Mouse (Mus musculus): ENCODE measurements around the gene Caps2. TPM values are rescaled to one million over a fixed set of nuclear protein-coding genes. Genes with fewer than 3 reads are reported as not detected.
"Not testable (repeated sequence)": the region's sequence is repeated elsewhere in the genome, so short reads cannot be mapped to it uniquely, and the experiment has no call there.

The Caps2 gene
- 0.24 and 0.26 TPM in 2 replicates for polyA plus RNA-seq (2015; fragmentation: Nextera tagmentation; extraction: Ambion mirVana)

- no peaks in the 10 kb centered on the region for H3K36me3 ChIP-seq
- ATAC-seq (ENCODE audit: insufficient number of reproducible peaks, low FRiP score, low TSS enrichment, low read depth): 0 out of 2 replicates have a peak, but pooled peaks have one; percentile 55
- 0 out of 2 replicates have a peak within 1 kb of the TSS, but pooled peaks have one; percentile 3 for H3K4me3 ChIP-seq
- peaks cover 4% of the 10 kb centered on the region for H3K4me1 ChIP-seq
- no peak within 1 kb of the TSS for H3K27ac ChIP-seq
- WGBS: 30% methylated on average over 4 of the region's 4 CpGs
- no peak within 1 kb of the TSS for H3K9ac ChIP-seq
- H3K4me2 ChIP-seq: no peak within 1 kb of the TSS
- no peaks in the 10 kb centered on the region for H3K9me3 ChIP-seq
- H3K27me3 ChIP-seq: no peaks in the 10 kb centered on the region
These were observed at the start of gene Caps2 for GRCm38 (mm10) chr10:112163168-112163766. Gene Caps2, plus strand, starts transcription at chr10:112163621.

GRCm38 (mm10) chr10:112125090-112125489 is 38.3 kb upstream of the Caps2 start:
- not testable (repeated sequence) for H3K27me3 ChIP-seq; ATAC-seq (ENCODE audit: insufficient number of reproducible peaks, low FRiP score, low TSS enrichment, low read depth); H3K36me3 ChIP-seq; H3K9ac ChIP-seq; H3K9me3 ChIP-seq; H3K4me3 ChIP-seq; H3K4me1 ChIP-seq; H3K4me2 ChIP-seq; H3K27ac ChIP-seq
- 32% methylated on average over 2 of the region's 2 CpGs for WGBS

GRCm38 (mm10) chr10:112127682-112128230 is 35.7 kb upstream of the Caps2 start:
- ATAC-seq (ENCODE audit: insufficient number of reproducible peaks, low FRiP score, low TSS enrichment, low read depth); H3K4me2 ChIP-seq; H3K36me3 ChIP-seq; H3K9me3 ChIP-seq; H3K4me1 ChIP-seq; H3K27me3 ChIP-seq; H3K9ac ChIP-seq; H3K4me3 ChIP-seq; H3K27ac ChIP-seq: not testable (repeated sequence)
- 60% methylated on average over 6 of the region's 6 CpGs for WGBS

GRCm38 (mm10) chr10:112132194-112132593 is 31.2 kb upstream of the Caps2 start:
- Histone ChIP-seq H3K27ac (no peak overlapping the region), H3K4me2 (no peak overlapping the region), H3K4me3 (no peak overlapping the region), H3K36me3 (no peaks in the 10 kb centered on the region), H3K9me3 (no peaks in the 10 kb centered on the region), H3K9ac (no peak overlapping the region), H3K27me3 (no peaks in the 10 kb centered on the region), H3K4me1 (no peaks in the 10 kb centered on the region)
- WGBS: 88% methylated on average over 3 of the region's 3 CpGs
- ATAC-seq (ENCODE audit: insufficient number of reproducible peaks, low FRiP score, low TSS enrichment, low read depth): no peak

GRCm38 (mm10) chr10:112138050-112138870 is 25.2 kb upstream of the Caps2 start:
- no peaks in the 10 kb centered on the region for H3K9me3 ChIP-seq
- no peaks in the 10 kb centered on the region for H3K4me1 ChIP-seq
- ATAC-seq (ENCODE audit: insufficient number of reproducible peaks, low FRiP score, low TSS enrichment, low read depth): no peak
- 18% methylated on average over 9 of the region's 9 CpGs for WGBS
- peak overlapping the region; percentile 33 for H3K4me3 ChIP-seq
- no peaks in the 10 kb centered on the region for H3K27me3 ChIP-seq
- no peak overlapping the region for H3K9ac ChIP-seq
- peak overlapping the region; percentile 34 for H3K4me2 ChIP-seq
- no peak overlapping the region for H3K27ac ChIP-seq
- H3K36me3 ChIP-seq: no peaks in the 10 kb centered on the region

GRCm38 (mm10) chr10:112138871-112139430 is 24.5 kb upstream of the Caps2 start:
- no peaks in the 10 kb centered on the region for H3K36me3 ChIP-seq
- ATAC-seq (ENCODE audit: insufficient number of reproducible peaks, low FRiP score, low TSS enrichment, low read depth): no peak
- peak overlapping the region; percentile 33 for H3K4me3 ChIP-seq
- H3K27ac ChIP-seq: no peak overlapping the region
- peak overlapping the region; percentile 34 for H3K4me2 ChIP-seq
- H3K4me1 ChIP-seq: no peaks in the 10 kb centered on the region
- H3K27me3 ChIP-seq: no peaks in the 10 kb centered on the region
- H3K9ac ChIP-seq: no peak overlapping the region
- 41% methylated on average over 6 of the region's 6 CpGs for WGBS
- no peaks in the 10 kb centered on the region for H3K9me3 ChIP-seq

GRCm38 (mm10) chr10:112139834-112140233 is 23.6 kb upstream of the Caps2 start:
- Histone ChIP-seq H3K27ac (no peak overlapping the region), H3K4me3 (no peak overlapping the region), H3K9ac (no peak overlapping the region), H3K36me3 (no peaks in the 10 kb centered on the region), H3K4me2 (no peak overlapping the region), H3K9me3 (no peaks in the 10 kb centered on the region), H3K27me3 (no peaks in the 10 kb centered on the region), H3K4me1 (no peaks in the 10 kb centered on the region)
- 60% methylated on average over 2 of the region's 2 CpGs for WGBS
- no peak for ATAC-seq (ENCODE audit: insufficient number of reproducible peaks, low FRiP score, low TSS enrichment, low read depth)

GRCm38 (mm10) chr10:112159882-112160560 is 3.4 kb upstream of the Caps2 start, which contains the start of gene Glipr1l3:
Gene Glipr1l3, minus strand, starts transcription at chr10:112160327.
- not testable (repeated sequence) for H3K4me1 ChIP-seq, H3K27ac ChIP-seq, H3K9ac ChIP-seq, H3K9me3 ChIP-seq, H3K36me3 ChIP-seq, H3K27me3 ChIP-seq, H3K4me3 ChIP-seq
- ATAC-seq (ENCODE audit: insufficient number of reproducible peaks, low FRiP score, low TSS enrichment, low read depth): peak; percentile 58; the same call in 1 of the 2 replicates
- 21% methylated on average over 15 of the region's 15 CpGs for WGBS
- peak within 1 kb of the TSS; percentile 25; the same call in 1 of the 2 replicates for H3K4me2 ChIP-seq

- H3K27ac ChIP-seq; H3K4me1 ChIP-seq; H3K9ac ChIP-seq; H3K4me3 ChIP-seq; H3K36me3 ChIP-seq; H3K27me3 ChIP-seq; H3K4me2 ChIP-seq; ATAC-seq (ENCODE audit: insufficient number of reproducible peaks, low FRiP score, low TSS enrichment, low read depth); H3K9me3 ChIP-seq: not testable (repeated sequence)
- 21% methylated on average over 12 of the region's 13 CpGs for WGBS
These were observed 13.6 kb downstream of the Caps2 start for GRCm38 (mm10) chr10:112177027-112177426.

GRCm38 (mm10) chr10:112193919-112194318 is 30.5 kb downstream of the Caps2 start:
- H3K9ac ChIP-seq; H3K4me2 ChIP-seq; ATAC-seq (ENCODE audit: insufficient number of reproducible peaks, low FRiP score, low TSS enrichment, low read depth); H3K36me3 ChIP-seq; H3K4me1 ChIP-seq; H3K27me3 ChIP-seq; H3K4me3 ChIP-seq; H3K27ac ChIP-seq; H3K9me3 ChIP-seq: not testable (repeated sequence)
- WGBS: 83% methylated on average over 2 of the region's 2 CpGs

- Histone ChIP-seq H3K9ac (no peak overlapping the region), H3K9me3 (no peaks in the 10 kb centered on the region), H3K27ac (no peak overlapping the region), H3K4me3 (no peak overlapping the region), H3K36me3 (no peaks in the 10 kb centered on the region), H3K4me1 (no peaks in the 10 kb centered on the region), H3K27me3 (no peaks in the 10 kb centered on the region), H3K4me2 (no peak overlapping the region)
- 48% methylated on average over 2 of the region's 2 CpGs for WGBS
- no peak for ATAC-seq (ENCODE audit: insufficient number of reproducible peaks, low FRiP score, low TSS enrichment, low read depth)
These were observed 40.0 kb downstream of the Caps2 start for GRCm38 (mm10) chr10:112203463-112203862.

Measured in limb, embryonic 15.5 days (tissue).